Comparison of ENCODE assay signal across 9 mouse cellular contexts in genomic region chr11:117965052-117965451, GRCm38 (mm10). TPM values are rescaled to one million over a fixed set of nuclear protein-coding genes. Genes with fewer than 3 reads are reported as not detected.
DNase-seq lines count a peak whose midpoint lies in the region; ATAC-seq and TF ChIP-seq lines count a peak whose summit lies in the region.
"Had no signal": no experiment of that assay in that cellular context is flagged by ENCODE, and none has a peak within 500 bp of the region (broad histone marks: within the 10 kb centered on the region; RNA-seq: fewer than 3 reads in every experiment).

No protein-coding gene starts in this region.

- no peak for ATAC-seq in heart, embryonic 11.5 days (replicated peaks; ENCODE audit: insufficient number of reproducible peaks, low FRiP score, low TSS enrichment)
- no peak for ATAC-seq in megakaryocyte, adult 5-6 weeks (ENCODE audit: poor library complexity, severe bottlenecking)
- ATAC-seq in stomach, embryonic 14.5 days (ENCODE audit: insufficient number of reproducible peaks, insufficient read depth, low FRiP score, low read depth), result no peak

- DNase-seq in heart, adult 8-10 months (ENCODE audit: low spot score), result no peak
- DNase-seq in layer of hippocampus, adult 8-10 months (ENCODE audit: low spot score in 2 of 2), result no peak
- DNase-seq in left cerebral cortex, adult 11 months (ENCODE audit: low spot score), result no peak
- DNase-seq: adrenal gland, postnatal 25 days had no signal

- peak overlapping the region; percentile 89; the same call in 1 of the 2 replicates for H3K4me2 ChIP-seq in heart, embryonic 11.5 days
- H3K4me2 ChIP-seq in stomach, embryonic 14.5 days (replicated peaks; ENCODE audit: low read depth, low read length), result no peak overlapping the region

- no peaks in the 10 kb centered on the region for H3K9me3 ChIP-seq in heart, embryonic 11.5 days (replicated peaks; ENCODE audit: control insufficient read depth, low read length)
- no peaks in the 10 kb centered on the region for H3K9me3 ChIP-seq in megakaryocyte, embryonic 14.5 days
- H3K9me3 ChIP-seq in stomach, embryonic 14.5 days (ENCODE audit: control insufficient read depth, low read depth, low read length), result no peaks in the 10 kb centered on the region

- no peak overlapping the region for H3K27ac ChIP-seq in heart, embryonic 11.5 days (ENCODE audit: low read depth, low read length)
- peak overlapping the region; percentile 12; the same call in 1 of the 2 replicates for H3K27ac ChIP-seq in embryonic fibroblast, embryonic 13.5 days (ENCODE audit: insufficient read depth, low read length)
- peak overlapping the region; percentile 97; the same call in 1 of the 2 replicates for H3K27ac ChIP-seq in stomach, embryonic 14.5 days (ENCODE audit: low read length)

- H3K4me1 ChIP-seq in heart, embryonic 11.5 days (ENCODE audit: control insufficient read depth, insufficient read depth, low read length), result peaks cover 61% of the 10 kb centered on the region
- peaks cover 85% of the 10 kb centered on the region for H3K4me1 ChIP-seq in megakaryocyte, embryonic 14.5 days
- peaks cover 28% of the 10 kb centered on the region for H3K4me1 ChIP-seq in embryonic fibroblast, embryonic 13.5 days (ENCODE audit: control insufficient read depth, insufficient read depth, low read length)
- H3K4me1 ChIP-seq in stomach, embryonic 14.5 days (ENCODE audit: control insufficient read depth, insufficient read depth, low read length), result peaks cover 63% of the 10 kb centered on the region

- WGBS in heart, embryonic 11.5 days (ENCODE audit: insufficient replicate concordance), result 27% methylated on average over 7 of the region's 7 CpGs
- 28% methylated on average over 7 of the region's 7 CpGs for WGBS in stomach, embryonic 14.5 days

- H3K9ac ChIP-seq in heart, embryonic 11.5 days (ENCODE audit: low read depth, low read length), result 0 out of 2 replicates have a peak overlapping the region, but pooled peaks have one; percentile 30
- H3K9ac ChIP-seq in stomach, embryonic 14.5 days (replicated peaks; ENCODE audit: low read depth, low read length), result no peak overlapping the region; the same call in 1 of the 2 replicates

- no peaks in the 10 kb centered on the region for H3K36me3 ChIP-seq in heart, embryonic 11.5 days (ENCODE audit: control insufficient read depth, insufficient read depth, low read length)
- peaks cover 34% of the 10 kb centered on the region for H3K36me3 ChIP-seq in megakaryocyte, embryonic 14.5 days (replicated peaks; ENCODE audit: low read length)
- H3K36me3 ChIP-seq in stomach, embryonic 14.5 days (ENCODE audit: control insufficient read depth, insufficient read depth, low read length), result peaks cover 7% of the 10 kb centered on the region; the same call in 1 of the 2 replicates

- no peak; the same call in 1 of the 2 replicates for TF ChIP-seq POLR2A in embryonic fibroblast, embryonic 13.5 days (IDR thresholded peaks at IDR 0.05; ENCODE audit: low read depth, low read length)

- no peak for TF ChIP-seq CTCF in embryonic fibroblast, embryonic 13.5 days (IDR thresholded peaks at IDR 0.05; ENCODE audit: borderline replicate concordance, insufficient read depth, low read length)

- H3K4me3 ChIP-seq in heart, embryonic 11.5 days (ENCODE audit: low read depth, low read length), result no peak overlapping the region
- peak overlapping the region; percentile 97 for H3K4me3 ChIP-seq in megakaryocyte, embryonic 14.5 days (replicated peaks)
- H3K4me3 ChIP-seq in embryonic fibroblast, embryonic 13.5 days (ENCODE audit: insufficient read depth, low read length), result no peak overlapping the region
- H3K4me3 ChIP-seq in stomach, embryonic 14.5 days (ENCODE audit: low read depth, low read length), result no peak overlapping the region

- H3K27me3 ChIP-seq in heart, embryonic 11.5 days (ENCODE audit: control insufficient read depth, insufficient read depth, low read length), result peaks cover 26% of the 10 kb centered on the region
- H3K27me3 ChIP-seq in megakaryocyte, embryonic 14.5 days (replicated peaks), result no peaks in the 10 kb centered on the region
- H3K27me3 ChIP-seq in stomach, embryonic 14.5 days (ENCODE audit: control insufficient read depth, insufficient read depth, low read length), result no peaks in the 10 kb centered on the region

RNA-seq across cellular contexts. Expression of gene Socs3, which starts 4.8 kb away (rescaled TPM):
- polyA plus RNA-seq in heart, embryonic 11.5 days (2014; fragmentation: Nextera tagmentation; extraction: Ambion mirVana), result 3.6 and 4.5 TPM in 2 replicates
- 1 to 10 TPM; 3.8 to 6.2 (median 4.7) TPM for total RNA-seq in heart, adult 8-10 months (2022)
- polyA plus RNA-seq in megakaryocyte, embryonic 14.5 days (2012; ENCODE audit: insufficient read depth, low replicate concordance), result 54.8 and 75.2 TPM in 2 replicates
- total RNA-seq in megakaryocyte, adult 5-6 weeks (2015), result 2.0 and 3.1 TPM in 2 replicates
- 3.2 and 5.1 TPM in 2 replicates for total RNA-seq in megakaryocyte, adult 5-6 weeks (2017)
- polyA plus RNA-seq in embryonic fibroblast, embryonic 13.5 days (2011; ENCODE audit: insufficient read length, low read depth, missing spikeins), result 15.2 and 31.9 TPM in 2 replicates
- polyA plus RNA-seq in stomach, embryonic 14.5 days (2014; fragmentation: Nextera tagmentation; extraction: Ambion mirVana), result 9.2 and 11.5 TPM in 2 replicates
- total RNA-seq in layer of hippocampus, adult 8-10 months (2022), result 1 to 10 TPM in 3 of 4 experiments, under 1 TPM in 1; 0.81 to 7.9 (median 3.3) TPM

RNA-seq across cellular contexts. Expression of gene Pgs1, which starts 21.0 kb away (rescaled TPM):
- 26.5 and 27.4 TPM in 2 replicates for polyA plus RNA-seq in heart, embryonic 11.5 days (2014; fragmentation: Nextera tagmentation; extraction: Ambion mirVana)
- total RNA-seq in heart, adult 8-10 months (2022), result 10 to 100 TPM; 16.4 to 20.6 (median 19.2) TPM
- 16.0 and 43.0 TPM in 2 replicates for polyA plus RNA-seq in megakaryocyte, embryonic 14.5 days (2012; ENCODE audit: insufficient read depth, low replicate concordance)
- 18.7 and 22.4 TPM in 2 replicates for total RNA-seq in megakaryocyte, adult 5-6 weeks (2015)
- 26.7 and 27.2 TPM in 2 replicates for total RNA-seq in megakaryocyte, adult 5-6 weeks (2017)
- 29.5 and 33.4 TPM in 2 replicates for polyA plus RNA-seq in embryonic fibroblast, embryonic 13.5 days (2011; ENCODE audit: insufficient read length, low read depth, missing spikeins)
- polyA plus RNA-seq in stomach, embryonic 14.5 days (2014; fragmentation: Nextera tagmentation; extraction: Ambion mirVana), result 30.6 and 30.8 TPM in 2 replicates
- total RNA-seq in layer of hippocampus, adult 8-10 months (2022), result 10 to 100 TPM; 71.3 to 80.4 (median 78.8) TPM
